Mouse (Mus musculus): Measurements from ENCODE around the gene Dclk3. TPM values are rescaled to one million over a fixed set of nuclear protein-coding genes. Genes with fewer than 3 reads are reported as not detected.

The Dclk3 gene
- polyA plus RNA-seq (2017; shearing (Covaris generic)) = not detected

DNA sequence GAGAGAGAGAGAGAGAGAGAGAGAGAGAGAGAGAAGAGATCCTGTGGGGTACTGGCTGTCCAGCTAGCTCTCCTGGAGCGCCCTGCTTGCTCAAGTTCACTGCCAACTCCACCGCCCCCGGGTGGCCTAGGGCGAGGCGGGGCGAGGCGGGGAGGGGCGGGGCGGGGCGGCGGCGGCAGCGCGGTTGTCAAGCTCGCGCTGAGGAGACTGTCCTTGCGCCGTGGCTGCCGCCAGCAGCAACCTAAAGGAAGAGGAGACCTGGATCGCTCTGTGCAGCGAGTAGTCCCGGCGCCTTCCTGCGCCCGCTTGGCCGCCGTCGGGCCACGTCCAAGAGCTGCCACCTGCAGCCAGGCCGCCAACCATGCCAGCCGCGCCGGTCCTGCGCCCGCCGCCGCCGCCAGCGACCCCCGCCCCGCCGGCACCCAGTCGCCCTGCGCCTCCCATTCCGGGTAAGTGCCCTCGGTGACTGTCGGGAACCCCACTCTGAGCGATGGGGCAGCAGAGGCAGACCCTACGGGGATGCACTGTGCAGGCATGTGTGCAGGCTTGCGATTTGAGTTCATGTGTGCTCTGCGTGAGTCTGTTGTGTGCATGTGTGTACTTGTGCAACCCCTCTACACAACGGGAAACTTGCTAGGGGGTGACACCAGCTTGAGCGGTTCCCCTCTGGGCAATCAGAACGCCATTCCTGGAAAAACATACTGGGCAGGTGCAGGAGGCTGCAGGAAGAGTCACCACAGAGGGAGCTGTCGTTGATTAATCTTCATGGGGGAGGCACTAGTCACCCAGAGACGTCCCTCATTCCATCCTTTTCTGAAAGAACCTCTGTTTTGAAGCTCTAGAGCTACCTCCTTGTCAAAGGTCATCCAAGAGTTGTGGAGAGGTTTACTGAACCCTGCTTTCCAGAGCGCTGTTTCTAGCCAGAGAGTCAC lies at the start of gene Dclk3:
Gene Dclk3 (plus strand): TSS at position 178 of the 932 bp plus-strand sequence.
- ATAC-seq = no peak

DNA sequence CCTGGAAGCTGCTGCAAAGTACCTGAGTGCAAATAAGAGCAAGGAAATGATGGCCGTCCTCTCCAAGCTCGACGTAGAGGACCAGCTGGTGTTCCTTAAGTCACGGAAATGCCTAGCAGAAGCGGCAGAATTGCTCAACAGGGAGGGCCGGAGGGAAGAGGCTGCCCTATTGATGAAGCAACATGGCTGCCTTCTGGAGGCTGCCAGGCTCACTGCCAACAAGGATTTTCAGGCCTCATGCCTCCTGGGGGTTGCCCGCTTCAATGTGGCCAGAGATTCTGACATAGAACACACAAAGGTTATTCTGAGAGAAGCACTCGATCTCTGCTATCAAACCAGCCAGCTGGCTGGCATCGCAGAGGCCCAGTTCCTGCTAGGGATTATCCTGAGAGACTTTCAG lies 48.9 kb upstream of the Dclk3 start:
- no peak for ATAC-seq

DNA sequence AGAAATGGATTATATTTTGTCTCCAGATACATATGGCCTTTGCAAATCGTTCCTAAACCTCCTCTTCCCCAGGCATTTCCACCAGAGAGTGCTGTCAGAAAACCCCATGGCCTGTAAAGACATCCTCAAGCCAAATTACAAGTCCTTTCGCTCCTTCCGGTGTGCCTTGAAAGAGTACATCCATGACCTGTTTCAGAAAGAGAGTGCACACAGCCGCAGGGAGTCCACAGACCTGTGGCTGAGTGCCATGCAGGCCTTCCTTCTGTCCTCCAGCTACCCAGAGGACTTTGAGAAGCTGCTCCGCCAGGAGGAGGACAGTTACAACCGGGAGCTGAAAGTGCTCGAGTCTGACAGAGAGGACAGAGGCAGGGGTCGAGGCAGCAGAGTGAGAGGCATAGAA lies 47.8 kb upstream of the Dclk3 start:
- no peak for ATAC-seq

DNA sequence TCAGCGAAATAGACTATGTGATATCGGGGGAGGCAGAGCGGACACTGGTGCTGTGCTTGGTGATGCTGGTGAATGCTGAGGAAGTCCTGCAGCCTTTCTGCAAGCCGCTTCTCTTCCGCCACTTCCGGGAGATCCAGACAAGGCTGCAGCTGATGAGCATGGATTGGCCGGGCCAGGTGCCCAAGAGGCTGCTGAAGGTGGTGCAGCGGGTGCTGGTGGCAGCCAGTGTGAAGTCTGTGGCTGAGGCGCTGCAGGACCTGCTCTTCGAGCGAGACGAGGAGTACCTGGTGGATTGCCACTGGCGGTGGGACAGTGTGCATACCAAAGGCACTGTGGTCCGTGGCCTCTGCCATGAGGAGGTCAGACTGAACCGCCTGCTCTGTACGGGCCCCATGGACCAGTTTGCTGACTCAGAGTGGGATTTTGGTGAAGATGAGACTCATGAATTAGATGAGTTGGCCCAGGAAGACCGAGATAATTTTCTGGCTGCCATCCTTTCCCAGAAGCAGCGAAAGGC lies 46.9 kb upstream of the Dclk3 start:
- no peak for ATAC-seq

DNA sequence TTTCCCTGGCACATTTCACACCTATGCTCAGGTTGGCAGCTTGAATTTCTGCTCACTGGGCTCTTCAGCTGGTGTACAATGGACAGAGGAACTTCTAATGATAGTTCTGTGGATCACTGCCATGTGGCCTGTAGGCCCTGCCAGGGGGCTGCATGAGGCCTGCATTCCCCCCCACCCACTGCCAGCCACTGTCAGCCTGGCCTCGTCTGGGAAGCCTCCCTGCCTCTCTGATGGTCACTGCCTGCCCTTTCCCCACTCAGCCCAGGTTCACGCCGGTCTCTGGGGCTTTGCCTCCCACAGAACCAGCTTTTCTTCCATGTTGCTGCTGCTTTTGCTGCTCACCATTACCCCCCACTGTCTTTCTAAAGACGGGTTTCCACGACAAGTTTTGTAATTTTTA lies 43.6 kb upstream of the Dclk3 start:
- no peak for ATAC-seq

DNA sequence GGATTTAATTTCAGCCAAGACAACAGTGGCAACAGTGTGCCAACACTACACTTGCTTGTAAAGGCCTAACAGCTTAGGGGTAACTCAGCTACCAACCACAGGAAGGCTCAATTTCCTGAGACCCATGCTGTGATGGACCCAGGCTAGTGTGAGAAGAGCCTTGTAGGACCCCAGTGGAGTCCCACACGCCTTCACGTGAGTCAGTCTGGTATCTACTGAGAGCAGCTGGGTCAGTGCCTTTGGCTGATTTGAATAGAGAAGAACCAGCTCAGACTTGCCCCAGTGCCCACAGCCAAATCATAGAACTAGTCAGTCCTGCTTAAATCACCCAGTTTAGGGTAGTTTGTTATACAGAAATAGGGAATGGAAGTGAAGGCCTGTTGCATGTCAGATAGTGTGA lies 40.8 kb upstream of the Dclk3 start:
- ATAC-seq = no peak

DNA sequence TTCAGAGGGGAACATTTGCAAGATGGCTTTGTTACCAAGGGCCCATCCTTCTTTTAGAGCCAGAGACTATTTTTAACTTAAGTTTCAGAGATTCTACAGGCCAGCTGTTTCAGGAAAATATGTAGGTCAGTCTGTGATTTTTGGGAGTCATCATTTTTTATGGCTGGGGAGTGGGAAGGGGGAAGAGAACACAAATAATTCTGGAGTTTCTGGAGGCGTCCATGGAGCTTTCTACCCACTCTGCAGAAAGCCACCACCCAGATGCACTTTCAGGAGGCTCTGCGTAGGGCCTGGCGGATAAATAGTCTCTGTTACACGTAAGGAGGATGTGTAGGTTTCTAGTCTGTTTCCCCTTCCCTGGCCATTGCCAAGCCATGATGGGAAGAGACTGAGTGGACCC lies 38.8 kb upstream of the Dclk3 start:
- no peak for ATAC-seq

DNA sequence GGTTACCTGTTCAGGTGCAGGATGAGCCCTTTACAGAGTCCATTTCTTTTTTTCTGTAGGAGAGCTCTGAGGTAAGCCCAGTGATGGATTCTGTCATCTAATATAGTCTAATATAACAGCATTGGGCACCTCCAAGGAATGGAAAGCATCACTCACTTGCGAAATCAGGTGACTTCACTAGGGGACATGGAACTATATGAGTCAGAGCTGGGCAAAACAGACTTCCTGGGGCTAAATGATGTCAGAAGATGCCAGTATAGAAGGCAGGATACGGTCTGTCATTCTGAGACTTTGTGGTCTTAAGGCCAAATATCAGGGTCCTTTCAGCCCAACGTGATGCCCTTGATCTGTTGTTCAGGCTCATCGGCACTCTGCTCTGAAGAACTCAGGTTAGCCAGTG lies 35.7 kb upstream of the Dclk3 start:
- ATAC-seq = no peak

DNA sequence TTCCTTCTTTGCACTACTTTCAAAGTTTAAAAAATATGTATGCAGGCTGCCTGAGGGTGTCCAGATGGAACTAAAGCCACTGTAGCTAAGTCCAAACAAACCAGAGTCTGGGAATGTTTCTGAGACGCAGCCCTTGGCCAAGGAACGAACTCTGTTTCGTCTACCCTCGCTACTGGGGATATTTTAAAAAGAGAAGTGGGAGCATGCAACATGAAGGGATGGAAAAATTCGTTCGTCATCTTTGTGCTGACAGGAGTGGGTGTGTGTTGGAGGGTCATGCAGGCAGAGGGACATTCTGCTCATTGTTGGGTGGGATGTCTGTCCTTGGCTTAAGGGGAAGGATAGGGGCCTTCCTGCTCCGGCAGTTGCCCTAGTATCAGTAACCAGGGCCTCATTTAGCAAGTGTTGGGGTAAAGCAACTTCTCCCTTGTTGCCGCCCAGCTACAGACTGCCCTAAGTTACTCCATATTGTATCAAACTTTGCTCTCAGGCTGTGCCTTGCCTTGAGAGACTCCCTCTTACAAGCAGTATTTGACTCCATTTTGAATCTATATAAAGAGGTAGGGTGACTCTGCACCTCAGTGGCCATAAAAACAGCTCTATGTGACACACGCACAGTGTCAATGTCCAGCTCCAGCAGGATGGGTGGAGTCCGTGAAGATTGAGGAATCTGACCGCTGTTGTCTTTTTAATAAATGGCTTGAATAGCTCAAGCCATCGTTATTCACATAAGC lies 34.4 kb upstream of the Dclk3 start:
- ATAC-seq = no peak

DNA sequence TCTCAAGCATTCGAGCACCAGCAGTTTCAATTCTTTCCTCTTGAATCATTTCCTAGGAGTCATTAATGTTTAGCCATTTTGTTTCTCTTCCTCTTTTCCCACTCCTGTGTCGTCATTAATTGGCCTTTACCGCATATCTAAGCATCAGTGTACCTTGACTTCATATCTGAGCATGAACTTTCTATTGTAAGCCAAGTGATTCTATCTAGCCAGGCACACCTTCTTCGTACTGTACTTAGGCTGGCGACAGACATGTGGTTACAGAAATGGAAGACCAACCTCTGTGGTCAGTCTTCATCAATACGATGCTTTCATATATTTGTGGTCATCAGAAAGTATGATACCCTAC lies 33.8 kb upstream of the Dclk3 start:
- ATAC-seq = no peak

DNA sequence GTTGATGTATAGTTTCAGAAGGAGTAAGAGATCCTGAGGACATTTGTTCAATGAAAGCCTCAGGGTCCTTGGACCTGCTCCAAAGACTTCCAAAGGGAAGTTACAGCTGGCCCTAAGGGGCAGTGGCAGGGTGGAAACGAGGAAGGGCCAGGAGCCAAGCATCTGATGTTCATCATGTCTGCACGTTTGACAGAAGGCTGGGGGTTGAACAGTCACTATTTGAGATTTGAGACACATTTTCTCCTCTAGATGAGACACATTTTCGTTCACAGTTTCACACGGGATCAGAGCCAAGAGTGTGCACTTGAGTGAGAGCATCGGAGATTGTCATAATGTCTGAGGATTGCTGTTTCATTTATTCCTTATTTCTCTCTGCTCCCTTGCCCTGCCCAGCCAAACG lies 30.9 kb upstream of the Dclk3 start:
- ATAC-seq = no peak

DNA sequence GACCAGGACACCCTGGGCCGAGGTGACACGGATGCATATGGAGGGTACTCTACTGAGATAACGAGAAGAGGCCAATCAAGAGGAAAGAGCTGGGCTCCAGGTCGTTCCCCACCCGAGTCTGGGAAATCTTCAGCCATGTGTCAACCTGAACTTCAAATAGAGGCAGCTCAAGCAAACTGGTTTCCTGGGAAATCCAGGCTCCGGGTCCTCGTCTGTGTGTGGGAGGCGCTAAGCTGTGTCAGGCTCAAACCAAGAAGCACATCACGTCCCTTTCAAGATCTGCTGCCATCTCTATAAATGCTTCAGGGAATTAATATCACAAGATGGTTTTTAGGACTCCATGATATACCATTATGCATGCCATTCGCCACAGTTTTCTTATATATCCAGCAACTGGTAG lies 30.5 kb upstream of the Dclk3 start:
- no peak for ATAC-seq

DNA sequence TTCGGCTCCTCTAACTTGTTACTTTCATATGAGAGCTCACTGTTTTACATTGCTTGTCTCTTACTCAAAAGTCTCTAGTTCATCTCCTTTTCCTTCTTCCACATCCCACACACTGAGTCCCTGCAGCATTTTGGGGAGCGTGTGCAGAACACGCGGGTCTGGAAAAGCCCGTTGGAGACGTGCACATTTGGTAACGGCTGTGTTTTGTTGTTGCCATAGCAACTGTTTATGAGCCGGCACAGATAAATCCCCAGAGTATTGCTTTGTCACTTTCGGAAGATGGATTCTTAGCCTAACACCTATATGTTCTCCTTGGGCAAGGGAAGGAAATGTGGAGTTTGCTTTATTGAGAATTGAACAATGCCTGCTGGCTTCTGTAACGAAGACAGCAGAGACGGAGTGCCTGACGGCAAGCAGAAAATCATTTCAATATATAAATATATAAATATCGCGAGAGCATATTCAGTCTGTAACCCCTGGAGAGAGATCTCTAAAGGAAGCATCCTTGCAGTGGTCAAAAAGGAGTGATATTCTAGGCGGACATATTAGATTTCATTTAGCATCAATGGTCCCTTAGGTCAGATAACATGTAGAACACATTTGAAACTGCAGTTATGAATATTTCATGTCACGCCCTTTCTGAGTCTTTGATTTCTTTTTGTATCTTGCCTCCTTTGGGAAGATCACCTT lies 26.3 kb upstream of the Dclk3 start:
- ATAC-seq = no peak

DNA sequence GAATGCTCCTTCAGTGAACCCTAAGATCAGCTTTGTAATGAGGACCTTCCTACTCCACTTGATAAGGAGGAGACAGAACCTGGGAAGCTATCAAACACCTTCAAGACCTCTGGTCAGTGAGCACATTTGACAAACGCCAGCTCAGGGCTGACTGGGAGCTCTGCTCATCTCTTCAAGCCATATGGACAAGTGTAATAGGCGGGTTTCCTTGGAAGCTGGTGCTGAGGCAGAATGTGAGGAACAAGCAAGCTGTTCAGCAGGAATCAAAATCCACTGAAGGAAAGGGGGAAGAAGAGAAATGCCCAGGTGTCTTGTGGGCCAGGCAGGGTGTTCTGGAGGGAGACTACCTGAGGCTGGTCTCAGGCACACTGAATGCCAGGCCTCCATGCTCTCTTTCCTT lies 17.0 kb upstream of the Dclk3 start:
- ATAC-seq = no peak

DNA sequence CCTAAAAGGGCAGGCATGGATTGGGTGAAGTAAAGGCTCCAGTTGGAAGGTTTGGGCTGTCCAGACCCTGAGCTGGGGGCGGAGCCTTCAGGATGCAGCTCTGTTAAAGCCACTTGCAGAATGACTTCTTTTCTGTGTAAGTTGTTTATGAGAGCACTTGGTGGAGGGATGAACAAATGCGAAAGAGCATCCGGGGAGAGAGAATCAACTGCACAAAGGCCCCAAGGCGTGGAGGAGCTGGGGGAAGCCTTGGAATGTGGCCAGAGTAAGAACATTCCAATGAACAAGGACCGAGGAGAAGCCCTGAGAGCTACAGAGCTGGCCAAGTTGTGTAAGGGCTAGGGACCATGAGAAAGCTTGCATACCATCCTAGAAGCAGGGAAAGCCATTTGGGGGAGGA lies 16.3 kb upstream of the Dclk3 start:
- ATAC-seq = no peak

DNA sequence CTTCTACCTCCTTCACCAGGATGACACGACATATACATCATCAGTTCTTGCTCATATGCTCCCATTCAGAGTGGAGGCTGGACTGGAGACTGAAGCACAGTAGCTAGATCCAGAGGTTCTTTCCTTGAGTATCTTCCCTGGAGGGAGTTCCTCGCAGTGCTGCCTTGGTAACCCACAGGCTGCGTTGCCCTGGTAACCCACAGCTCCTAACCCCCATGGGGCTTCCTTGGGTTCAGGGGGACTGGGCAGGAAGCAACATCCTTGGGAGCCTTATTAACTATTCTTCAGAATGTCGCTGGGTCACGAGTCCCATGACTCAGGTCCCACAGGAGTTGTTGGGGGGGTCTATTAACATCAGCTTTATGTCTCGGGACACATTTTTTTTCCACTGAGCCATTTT lies 13.8 kb upstream of the Dclk3 start:
- ATAC-seq = no peak

DNA sequence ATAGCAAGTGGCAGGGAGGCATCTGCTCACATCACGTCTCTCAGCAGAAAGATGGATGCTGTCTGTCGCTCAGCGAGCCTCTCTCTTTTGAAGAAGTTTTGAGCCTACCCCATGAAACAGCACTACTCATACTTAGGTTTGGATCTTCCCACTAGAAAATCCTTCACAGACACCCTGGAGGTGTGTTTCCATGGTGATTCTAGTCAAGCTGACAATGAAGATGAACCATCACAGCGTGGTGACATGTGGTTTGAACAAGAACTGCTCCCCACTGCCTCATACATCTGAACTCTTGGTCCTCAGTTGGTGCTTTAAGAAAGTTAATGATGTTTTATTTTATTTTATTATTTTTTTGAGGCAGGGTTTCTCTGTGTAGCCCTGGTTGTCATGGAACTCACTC lies 12.9 kb upstream of the Dclk3 start:
- ATAC-seq = no peak

DNA sequence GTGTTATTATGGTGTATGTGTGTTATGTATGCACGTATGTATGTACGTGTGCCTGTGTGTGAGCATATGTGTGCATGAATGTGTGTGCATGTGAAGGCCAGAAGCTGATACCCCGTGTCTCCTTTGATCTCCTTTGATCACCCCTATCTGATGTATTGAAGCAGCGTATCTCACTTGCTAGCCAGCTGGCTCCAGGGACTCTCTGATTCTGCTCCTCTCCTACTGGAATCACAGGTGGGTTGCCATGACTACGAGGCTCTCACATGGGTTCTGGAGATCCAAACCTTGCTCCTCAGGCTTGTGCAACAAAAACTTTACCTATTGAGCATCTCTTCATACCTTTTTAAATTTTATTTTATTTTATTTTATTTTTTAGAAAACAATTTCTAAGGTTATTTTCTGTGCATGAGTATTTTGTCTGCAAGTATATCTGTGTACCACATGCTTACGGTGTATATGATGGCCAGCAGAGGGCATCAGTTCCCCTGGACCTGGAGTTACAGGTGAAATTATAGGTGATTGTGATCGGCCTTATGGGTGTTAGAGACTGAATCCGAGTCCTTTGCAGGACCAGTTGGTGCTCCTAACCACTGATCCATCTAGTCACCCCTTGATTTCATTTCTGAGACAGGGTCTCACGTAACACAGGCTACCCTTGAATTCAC lies 10.9 kb upstream of the Dclk3 start:
- no peak for ATAC-seq

DNA sequence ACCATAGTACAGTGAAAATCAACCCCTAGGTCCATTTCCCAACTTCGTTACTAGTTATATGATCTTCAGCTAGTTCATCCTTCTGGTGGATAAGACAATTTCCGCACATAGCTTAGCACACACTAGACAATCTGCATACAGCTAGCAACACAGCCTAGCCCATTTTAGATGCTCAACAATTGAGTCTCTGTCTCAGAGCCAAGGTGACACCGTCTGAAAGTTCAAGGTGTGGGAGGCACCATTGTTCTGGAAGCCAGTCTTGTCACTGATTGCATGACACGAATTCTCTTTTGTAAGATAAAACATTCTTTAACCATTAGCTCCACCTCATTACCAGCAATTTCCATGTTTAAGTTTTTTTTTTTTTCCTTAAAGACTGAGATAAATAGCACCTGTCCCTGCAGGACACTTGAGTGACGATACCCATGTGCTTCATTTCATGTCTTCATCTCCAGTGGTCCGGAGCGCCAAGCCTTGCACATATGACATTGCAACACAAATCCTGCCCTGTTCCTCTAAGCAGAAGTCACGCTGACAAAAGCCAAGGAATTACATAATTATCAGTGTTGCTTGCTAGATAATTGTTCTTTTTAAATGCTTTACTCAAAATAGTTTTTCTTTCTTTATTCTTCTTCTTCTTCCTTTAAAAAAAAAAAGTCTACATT lies 10.1 kb upstream of the Dclk3 start:
- no peak for ATAC-seq

DNA sequence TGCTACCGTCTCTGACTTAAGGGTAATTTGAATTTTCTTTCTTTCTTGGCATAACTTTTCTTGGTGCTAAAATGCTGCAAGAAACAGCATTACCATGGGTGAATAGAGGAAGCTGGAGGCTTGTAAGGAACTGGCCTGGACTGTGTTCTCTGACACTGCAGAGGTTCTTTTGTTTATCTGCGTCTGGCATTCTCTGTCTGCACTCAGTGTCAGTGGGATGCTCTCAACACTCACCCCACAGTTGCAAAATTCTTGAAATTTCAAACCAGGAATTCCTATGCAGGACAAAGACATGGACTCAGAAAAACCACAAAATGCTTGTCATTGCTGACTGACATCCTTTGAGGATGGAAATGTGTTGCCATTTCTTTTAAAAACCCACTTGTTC lies 9.5 kb upstream of the Dclk3 start:
- no peak for ATAC-seq

DNA sequence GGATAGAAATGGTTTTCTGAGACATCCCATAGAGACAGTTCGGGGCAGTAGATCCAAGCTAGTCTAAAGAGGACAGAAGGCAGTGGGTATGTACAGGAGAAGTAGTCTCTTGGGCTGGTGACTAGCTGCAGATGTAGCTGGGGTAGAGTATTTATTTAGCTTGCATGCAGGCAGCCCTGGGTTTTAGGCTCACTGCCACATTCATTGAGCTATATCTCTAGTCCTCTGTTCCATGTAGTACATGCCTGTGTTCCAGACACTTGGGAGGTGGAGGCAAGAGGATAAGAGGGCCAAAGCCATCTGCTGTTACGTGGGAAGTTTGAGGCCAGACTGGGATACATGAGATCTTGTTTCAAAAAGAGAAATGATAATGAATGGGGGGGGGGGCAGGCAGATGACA lies 3.5 kb upstream of the Dclk3 start:
- no peak for ATAC-seq

DNA sequence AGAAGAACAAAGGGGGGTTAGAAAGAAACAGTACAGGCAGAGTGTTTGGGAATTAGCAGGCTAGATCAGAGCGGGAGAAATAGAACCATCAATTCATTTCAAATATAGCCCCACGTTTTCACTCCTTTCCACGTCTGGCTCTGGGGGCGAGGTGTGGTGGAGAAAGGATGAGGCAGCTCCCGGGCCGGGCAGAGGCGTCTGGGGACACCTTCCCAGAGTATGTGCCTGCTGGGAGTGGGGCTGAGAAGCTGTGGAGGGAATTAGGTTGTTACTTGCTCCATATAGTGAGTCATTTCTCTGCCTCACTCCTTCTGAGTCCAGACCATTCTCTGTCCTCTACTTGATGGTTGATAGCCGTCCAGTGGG lies 938 bp downstream of the Dclk3 start:
- no peak for ATAC-seq
